Mouse (Mus musculus) limb, embryonic 10.5 days (tissue): ENCODE measurements around the gene AL732309.1. TPM values are rescaled to one million over a fixed set of nuclear protein-coding genes. Genes with fewer than 3 reads are reported as not detected.

Experiments used
- DNase-seq: peaks from one replicate; pipeline ENCODE4 v3.0.0-alpha.2; 2017; ENCODE audit warnings: low spot score
- H3K27ac ChIP-seq: fragments of 300-500 bp; sonication (generic); 2 replicates; pipeline ENCODE4 v1.5.1; 2016; ENCODE audit warnings: mild to moderate bottlenecking
- H3K27me3 ChIP-seq: fragments of 300-500 bp; sonication (generic); 2 replicates; pipeline ENCODE4 v1.6.1; 2016; ENCODE audit warnings: low read depth, mild to moderate bottlenecking; ENCODE audit not compliant: poor library complexity, severe bottlenecking
- H3K36me3 ChIP-seq: fragments of 300-500 bp; sonication (generic); 2 replicates; pipeline ENCODE4 v1.6.1; 2016; ENCODE audit warnings: mild to moderate bottlenecking, moderate library complexity
- H3K4me1 ChIP-seq: fragments of 300-500 bp; sonication (generic); 2 replicates; pipeline ENCODE4 v1.6.1; 2016
- H3K4me3 ChIP-seq: fragments of 300-500 bp; sonication (generic); 2 replicates; pipeline ENCODE4 v1.5.1; 2016; ENCODE audit warnings: mild to moderate bottlenecking, moderate library complexity
- H3K9me3 ChIP-seq: fragments of 300-500 bp; sonication (generic); replicated peaks from 2 replicates; pipeline ENCODE4 v1.6.1; 2016; ENCODE audit warnings: mild to moderate bottlenecking
- WGBS: fragments of 180-500 bp; shearing (Covaris S2); methylation state at CpG from one replicate; pipeline ENCODE4 v1.1.7; 2016; 5-methylcytosine and 5-hydroxymethylcytosine counted together
- polyA plus RNA-seq: library from polyadenylated mRNA; unstranded; fragments of >200 nt; fragmentation: Nextera tagmentation; extraction: Ambion mirVana; gene quantifications from 2 replicates; pipeline ENCODE4 v1.2.1, GENCODE M21; 2016

Gene AL732309.1
- polyA plus RNA-seq, 1 experiment from 2014 or later: 7.8 TPM

- 92% methylated on average over 1 of the region's 1 CpGs for WGBS
- H3K9me3 ChIP-seq: no peaks in the 10 kb centered on the region
- H3K4me3 ChIP-seq: no peak overlapping the region
- H3K27me3 ChIP-seq: peaks cover 55% of the 10 kb centered on the region
- H3K4me1 ChIP-seq: peaks cover 15% of the 10 kb centered on the region
- H3K36me3 ChIP-seq: peaks cover 55% of the 10 kb centered on the region
- no peak overlapping the region for H3K27ac ChIP-seq
- DNase-seq: no peak
Measured at GRCm38 (mm10) chr2:25286314-25286713, 39.7 kb upstream of the AL732309.1 start.

GRCm38 (mm10) chr2:25285551-25285950 lies 38.9 kb upstream of the AL732309.1 start:
- Histone ChIP-seq H3K36me3 (peaks cover 62% of the 10 kb centered on the region), H3K4me3 (no peak overlapping the region), H3K27me3 (peaks cover 47% of the 10 kb centered on the region), H3K4me1 (peaks cover 8% of the 10 kb centered on the region), H3K27ac (no peak overlapping the region), H3K9me3 (no peaks in the 10 kb centered on the region)
- no peak for DNase-seq
- WGBS: 90% methylated on average over 2 of the region's 2 CpGs

- no peaks in the 10 kb centered on the region for H3K27me3 ChIP-seq
- no peaks in the 10 kb centered on the region for H3K9me3 ChIP-seq
- no peaks in the 10 kb centered on the region for H3K4me1 ChIP-seq
- peaks cover 99% of the 10 kb centered on the region for H3K36me3 ChIP-seq
- peak; percentile 79 for DNase-seq
- H3K4me3 ChIP-seq: no peak overlapping the region
- WGBS: 64% methylated on average over 13 of the region's 13 CpGs
- H3K27ac ChIP-seq: no peak overlapping the region
Measured at GRCm38 (mm10) chr2:25278928-25279882, 32.5 kb upstream of the AL732309.1 start.

GRCm38 (mm10) chr2:25273010-25273409 lies 26.3 kb upstream of the AL732309.1 start:
- Histone ChIP-seq H3K27ac (peak overlapping the region; percentile 87), H3K36me3 (peaks cover 84% of the 10 kb centered on the region)
- WGBS: 39% methylated on average over 16 of the region's 16 CpGs

GRCm38 (mm10) chr2:25272515-25272914 lies 25.9 kb upstream of the AL732309.1 start:
- Histone ChIP-seq H3K4me3 (peak overlapping the region; percentile 94), H3K4me1 (peaks cover 26% of the 10 kb centered on the region), H3K27ac (peak overlapping the region; percentile 87), H3K27me3 (no peaks in the 10 kb centered on the region), H3K9me3 (no peaks in the 10 kb centered on the region), H3K36me3 (peaks cover 80% of the 10 kb centered on the region)
- under 1% methylated on average over 29 of the region's 29 CpGs for WGBS
- no peak for DNase-seq

More at GRCm38 (mm10) chr2:25273010-25273409, 26.3 kb upstream of the AL732309.1 start:
- Histone ChIP-seq H3K4me3 (peak overlapping the region; percentile 94), H3K4me1 (peaks cover 26% of the 10 kb centered on the region), H3K27me3 (no peaks in the 10 kb centered on the region), H3K9me3 (no peaks in the 10 kb centered on the region)
- DNase-seq: peak; percentile 32

- H3K27ac ChIP-seq: peak within 1 kb of the TSS; percentile 87
- WGBS: under 1% methylated on average over 55 of the region's 55 CpGs
Measured at GRCm38 (mm10) chr2:25271827-25272511, 25.3 kb upstream of the AL732309.1 start, which contains the start of the genes Ssna1 and Anapc2. Gene Ssna1, minus strand, starts transcription at chr2:25272438. Gene Anapc2, plus strand, starts transcription at chr2:25272478.

GRCm38 (mm10) chr2:25267746-25268309 lies 21.2 kb upstream of the AL732309.1 start:
- no peak overlapping the region for H3K27ac ChIP-seq
- WGBS: 73% methylated on average over 4 of the region's 4 CpGs
- H3K4me1 ChIP-seq: peaks cover 48% of the 10 kb centered on the region
- no peak overlapping the region for H3K4me3 ChIP-seq
- peaks cover 29% of the 10 kb centered on the region for H3K27me3 ChIP-seq
- no peaks in the 10 kb centered on the region for H3K9me3 ChIP-seq
- no peak for DNase-seq
- H3K36me3 ChIP-seq: peaks cover 34% of the 10 kb centered on the region

More at GRCm38 (mm10) chr2:25271827-25272511, 25.3 kb upstream of the AL732309.1 start, which contains the start of the genes Ssna1 and Anapc2:
- H3K36me3 ChIP-seq: peaks cover 75% of the 10 kb centered on the region
- H3K9me3 ChIP-seq: no peaks in the 10 kb centered on the region
- peaks cover 26% of the 10 kb centered on the region for H3K4me1 ChIP-seq
- peak; percentile 100 for DNase-seq
- peak within 1 kb of the TSS; percentile 94 for H3K4me3 ChIP-seq
- no peaks in the 10 kb centered on the region for H3K27me3 ChIP-seq

GRCm38 (mm10) chr2:25267241-25267640 lies 20.6 kb upstream of the AL732309.1 start:
- H3K27ac ChIP-seq: no peak overlapping the region
- H3K4me3 ChIP-seq: no peak overlapping the region
- no peak for DNase-seq
- H3K27me3 ChIP-seq: peaks cover 29% of the 10 kb centered on the region
- peaks cover 48% of the 10 kb centered on the region for H3K4me1 ChIP-seq
- peaks cover 34% of the 10 kb centered on the region for H3K36me3 ChIP-seq
- no peaks in the 10 kb centered on the region for H3K9me3 ChIP-seq

- H3K36me3 ChIP-seq: peaks cover 34% of the 10 kb centered on the region
- H3K4me1 ChIP-seq: peaks cover 52% of the 10 kb centered on the region
- H3K9me3 ChIP-seq: no peaks in the 10 kb centered on the region
- no peak for DNase-seq
- H3K4me3 ChIP-seq: no peak overlapping the region
- H3K27ac ChIP-seq: no peak overlapping the region
- peaks cover 29% of the 10 kb centered on the region for H3K27me3 ChIP-seq
- WGBS: 62% methylated on average over 2 of the region's 2 CpGs
Measured at GRCm38 (mm10) chr2:25266720-25267119, 20.1 kb upstream of the AL732309.1 start.

GRCm38 (mm10) chr2:25265897-25266656 lies 19.4 kb upstream of the AL732309.1 start:
- 67% methylated on average over 6 of the region's 6 CpGs for WGBS
- Histone ChIP-seq H3K27ac (no peak overlapping the region), H3K27me3 (peaks cover 29% of the 10 kb centered on the region), H3K9me3 (no peaks in the 10 kb centered on the region), H3K4me3 (no peak overlapping the region), H3K36me3 (peaks cover 32% of the 10 kb centered on the region), H3K4me1 (peaks cover 46% of the 10 kb centered on the region)
- no peak for DNase-seq

- Histone ChIP-seq H3K4me1 (peaks cover 41% of the 10 kb centered on the region), H3K36me3 (peaks cover 19% of the 10 kb centered on the region), H3K27ac (no peak overlapping the region), H3K9me3 (no peaks in the 10 kb centered on the region), H3K27me3 (peaks cover 29% of the 10 kb centered on the region), H3K4me3 (no peak overlapping the region)
- DNase-seq: no peak
- WGBS: 78% methylated on average over 3 of the region's 3 CpGs
Measured at GRCm38 (mm10) chr2:25264851-25265250, 18.2 kb upstream of the AL732309.1 start.

- H3K36me3 ChIP-seq: peaks cover 14% of the 10 kb centered on the region
- no peak for DNase-seq
- peaks cover 41% of the 10 kb centered on the region for H3K4me1 ChIP-seq
- no peak overlapping the region for H3K27ac ChIP-seq
- WGBS: 69% methylated on average over 5 of the region's 5 CpGs
- H3K27me3 ChIP-seq: peaks cover 29% of the 10 kb centered on the region
- no peaks in the 10 kb centered on the region for H3K9me3 ChIP-seq
- peak overlapping the region; percentile 85 for H3K4me3 ChIP-seq
Measured at GRCm38 (mm10) chr2:25264286-25264660, 17.6 kb upstream of the AL732309.1 start.
